Mouse (Mus musculus) kidney, postnatal 4 days (tissue): ENCODE results near the gene Eqtn.
A peak's percentile ranks its signal among the peaks of the same experiment; 100 is the strongest.

ENCODE experiments used
- DNase-seq, 2 experiments: peaks; one replicate each; pipeline ENCODE4 v3.0.0; 2021; ENCODE audit warnings: mixed read lengths in 2 of 2

Gene Eqtn

GRCm38 (mm10) chr4:94928743-94929142, at the start of gene Eqtn:
Eqtn (minus strand) TSS chr4:94928843.
- no peak for DNase-seq

- DNase-seq: no peak
These were observed 44.7 kb upstream of the Eqtn start for GRCm38 (mm10) chr4:94973321-94973720.

- no peak for DNase-seq
These were observed 24.1 kb upstream of the Eqtn start for GRCm38 (mm10) chr4:94952773-94953172.

- peak; percentile 69 to 81 for DNase-seq
These were observed 12.7 kb upstream of the Eqtn start for GRCm38 (mm10) chr4:94941221-94941855.

- DNase-seq: no peak
These were observed 26.9 kb downstream of the Eqtn start for GRCm38 (mm10) chr4:94901780-94902179.

- DNase-seq: peak in 1 of 2 experiments; percentile 6
These were observed 27.9 kb downstream of the Eqtn start for GRCm38 (mm10) chr4:94900744-94901143.
